Mouse (Mus musculus) C2C12 (cell line): ENCODE measurements around the gene Nfxl1. TPM values are rescaled to one million over a fixed set of nuclear protein-coding genes. Genes with fewer than 3 reads are reported as not detected.
A peak's percentile ranks its signal among the peaks of the same experiment; 100 is the strongest.
"Not testable (repeated sequence)": the region's sequence is repeated elsewhere in the genome, so short reads cannot be mapped to it uniquely, and the experiment has no call there.

ENCODE experiments used
- H3K27me3 ChIP-seq: one replicate; pipeline ENCODE4 v1.6.1; 2011; ENCODE audit not compliant: control insufficient read depth, insufficient read depth, insufficient read length
- H3K36me3 ChIP-seq: one replicate; pipeline ENCODE4 v1.6.1; 2011; ENCODE audit not compliant: control insufficient read depth, insufficient read depth
- H3K4me3 ChIP-seq: one replicate; pipeline ENCODE4 v1.5.1; 2011; ENCODE audit warnings: mild to moderate bottlenecking, control low read depth; ENCODE audit not compliant: poor library complexity, insufficient read depth, severe bottlenecking
- H3K79me2 ChIP-seq: one replicate; pipeline ENCODE4 v1.6.1; 2011; ENCODE audit not compliant: control insufficient read depth, insufficient read depth
- H3K79me3 ChIP-seq: one replicate; pipeline ENCODE4 v1.6.1; 2011; ENCODE audit warnings: low read depth, control low read depth
- H3ac ChIP-seq: one replicate; pipeline ENCODE3; 2011; ENCODE audit warnings: low read depth; ENCODE audit not compliant: control insufficient read depth, insufficient read length
- CEBPB ChIP-seq: IDR thresholded peaks from one replicate; pipeline ENCODE4 v1.6.1; 2011; ENCODE audit warnings: low read depth, mild to moderate bottlenecking, control low read depth, moderate library complexity
- CTCF ChIP-seq: IDR thresholded peaks from one replicate; pipeline ENCODE4 v1.5.1; 2011; ENCODE audit not compliant: control insufficient read depth, insufficient read depth, insufficient read length
- FOSL1 ChIP-seq: IDR thresholded peaks from one replicate; pipeline ENCODE4 v1.8.0; 2011; ENCODE audit warnings: mild to moderate bottlenecking, low read length; ENCODE audit not compliant: poor library complexity, insufficient read depth, severe bottlenecking
- MAX ChIP-seq: IDR thresholded peaks from one replicate; pipeline ENCODE4 v1.6.1; 2011; ENCODE audit warnings: mild to moderate bottlenecking, control low read depth
- MYOD1 ChIP-seq: IDR thresholded peaks from one replicate; pipeline ENCODE4 v1.6.1; 2011; ENCODE audit warnings: low read depth; ENCODE audit not compliant: control insufficient read depth, insufficient read length
- MYOG ChIP-seq: IDR thresholded peaks from one replicate; pipeline ENCODE4 v1.6.1; 2011; ENCODE audit not compliant: control insufficient read depth, insufficient read length; ENCODE audit errors: extremely low read depth
- USF1 ChIP-seq: IDR thresholded peaks from one replicate; pipeline ENCODE4 v1.6.1; 2011; ENCODE audit warnings: low read depth, mild to moderate bottlenecking, control low read depth, moderate library complexity
- long read RNA-seq, 2 experiments: library from polyadenylated mRNA; unstranded; transcript quantifications; one replicate each; pipeline ENCODE4 v2.0.0; 2019 to 2020
- polyA plus RNA-seq: library from polyadenylated mRNA; unstranded; fragments of >200 nt; fragmentation: generic; extraction: Trizol; gene quantifications from one replicate; pipeline ENCODE4 v1.2.1, GENCODE M21; 2012; ENCODE audit warnings: missing spikeins

Nfxl1 gene
- polyA plus RNA-seq: 7.0 TPM
- long read RNA-seq, experiment 1, partial matches to known transcripts: 0 of 3 reads
- long read RNA-seq, experiment 1, other reads (novel, unspliced or antisense): 1 of 3 reads
- long read RNA-seq, experiment 2, partial matches to known transcripts: 6 of 9 reads
- long read RNA-seq, experiment 2, other reads (novel, unspliced or antisense): 2 of 9 reads

GRCm38 (mm10) chr5:72559544-72560049 is at the start of gene Nfxl1:
Nfxl1 (minus strand) TSS chr5:72559684.
- H3K79me2 ChIP-seq: peaks cover 30% of the 10 kb centered on the region
- peak within 1 kb of the TSS; percentile 99 for H3ac ChIP-seq
- H3K27me3 ChIP-seq: no peaks in the 10 kb centered on the region
- H3K36me3 ChIP-seq: peaks cover 16% of the 10 kb centered on the region
- H3K4me3 ChIP-seq: peak within 1 kb of the TSS; percentile 64
- peaks cover 14% of the 10 kb centered on the region for H3K79me3 ChIP-seq
- TF ChIP-seq CEBPB (no peak), MAX (peak; percentile 58), CTCF (no peak)

GRCm38 (mm10) chr5:72603138-72603537 is 43.7 kb upstream of the Nfxl1 start:
- Histone ChIP-seq H3ac (no peak overlapping the region), H3K79me2 (no peaks in the 10 kb centered on the region), H3K4me3 (no peak overlapping the region), H3K36me3 (no peaks in the 10 kb centered on the region), H3K79me3 (no peaks in the 10 kb centered on the region), H3K27me3 (peaks cover 11% of the 10 kb centered on the region)
- no peak for TF ChIP-seq USF1
- no peak for TF ChIP-seq CTCF
- no peak for TF ChIP-seq CEBPB
- TF ChIP-seq MYOG: no peak

GRCm38 (mm10) chr5:72601006-72601405 is 41.5 kb upstream of the Nfxl1 start:
- Histone ChIP-seq H3K36me3 (no peaks in the 10 kb centered on the region), H3K79me3 (no peaks in the 10 kb centered on the region), H3ac (no peak overlapping the region), H3K27me3 (peaks cover 11% of the 10 kb centered on the region), H3K79me2 (no peaks in the 10 kb centered on the region), H3K4me3 (no peak overlapping the region)
- TF ChIP-seq CTCF (no peak), USF1 (no peak)

GRCm38 (mm10) chr5:72587192-72587681 is 27.8 kb upstream of the Nfxl1 start, which contains the start of gene Gm5868:
Gm5868 (minus strand) TSS chr5:72587551.
- Histone ChIP-seq H3K79me3 (no peaks in the 10 kb centered on the region), H3ac (no peak within 1 kb of the TSS), H3K79me2 (no peaks in the 10 kb centered on the region), H3K36me3 (no peaks in the 10 kb centered on the region), H3K4me3 (no peak within 1 kb of the TSS), H3K27me3 (peaks cover 4% of the 10 kb centered on the region)
- TF ChIP-seq CEBPB: no peak
- no peak for TF ChIP-seq MYOG
- no peak for TF ChIP-seq MAX
- TF ChIP-seq FOSL1: no peak
- no peak for TF ChIP-seq CTCF
- TF ChIP-seq USF1: no peak
- no peak for TF ChIP-seq MYOD1

GRCm38 (mm10) chr5:72586667-72587191 is 27.2 kb upstream of the Nfxl1 start:
- not testable (repeated sequence) for H3K79me3 ChIP-seq, H3ac ChIP-seq, H3K4me3 ChIP-seq, H3K36me3 ChIP-seq, H3K79me2 ChIP-seq, H3K27me3 ChIP-seq

GRCm38 (mm10) chr5:72586122-72586521 is 26.6 kb upstream of the Nfxl1 start:
- not testable (repeated sequence) for H3K36me3 ChIP-seq, H3K79me2 ChIP-seq, H3K4me3 ChIP-seq, H3K27me3 ChIP-seq, H3ac ChIP-seq, H3K79me3 ChIP-seq

GRCm38 (mm10) chr5:72580970-72581332 is 21.5 kb upstream of the Nfxl1 start, which contains the start of gene Zar1:
Zar1 (minus strand) TSS chr5:72581254.
- H3K27me3 ChIP-seq, H3K36me3 ChIP-seq, H3K79me2 ChIP-seq, H3K4me3 ChIP-seq, H3K79me3 ChIP-seq, H3ac ChIP-seq: not testable (repeated sequence)

- not testable (repeated sequence) for H3K79me2 ChIP-seq, H3K36me3 ChIP-seq, H3ac ChIP-seq, H3K79me3 ChIP-seq, H3K4me3 ChIP-seq, H3K27me3 ChIP-seq
Observed at GRCm38 (mm10) chr5:72580088-72580969, 20.8 kb upstream of the Nfxl1 start.

- not testable (repeated sequence) for H3K27me3 ChIP-seq
Observed at GRCm38 (mm10) chr5:72579599-72579998, 20.1 kb upstream of the Nfxl1 start.

More at GRCm38 (mm10) chr5:72579599-72579998, 20.1 kb upstream of the Nfxl1 start:
- not testable (repeated sequence) for H3K79me2 ChIP-seq, H3ac ChIP-seq, H3K4me3 ChIP-seq, H3K36me3 ChIP-seq, H3K79me3 ChIP-seq
